Mouse (Mus musculus): ENCODE results near the gene Gm17018. TPM values are rescaled to one million over a fixed set of nuclear protein-coding genes. Genes with fewer than 3 reads are reported as not detected.

Gene Gm17018
- total and polyA plus RNA-seq, 2 experiments from 2014 or later, result 31.0 to 33.1 TPM

- TF ChIP-seq EP300 (IDR thresholded peaks at IDR 0.05; ENCODE audit: low read depth) (no peak), CTCF (IDR thresholded peaks at IDR 0.05; ENCODE audit: low read depth) (no peak)
- H3K4me1 ChIP-seq (ENCODE audit: control insufficient read depth, insufficient read depth), result peaks cover 19% of the 10 kb centered on the region
- H3K9me3 ChIP-seq (replicated peaks; ENCODE audit: control insufficient read depth, low read length), result no peaks in the 10 kb centered on the region
- 47% methylated on average over 7 of the region's 7 CpGs for WGBS
- H3K36me3 ChIP-seq (replicated peaks; ENCODE audit: control insufficient read depth, insufficient read depth, low read length), result peaks cover 1% of the 10 kb centered on the region
- DNase-seq (ENCODE audit: low spot score), result no peak
- H3K9ac ChIP-seq (replicated peaks; ENCODE audit: low read depth, low read length), result no peak overlapping the region
- no peak for ATAC-seq (ENCODE audit: insufficient read depth, low read depth)
- H3K27me3 ChIP-seq (ENCODE audit: control insufficient read depth, insufficient read depth, low read length), result no peaks in the 10 kb centered on the region
- no peak overlapping the region for H3K4me2 ChIP-seq (ENCODE audit: low read depth, low read length)
- H3K27ac ChIP-seq (ENCODE audit: low read depth), result no peak overlapping the region
- H3K4me3 ChIP-seq (ENCODE audit: low read depth, low read length), result no peak overlapping the region
Measured at GRCm38 (mm10) chr19:45533617-45534016, 26.8 kb upstream of the Gm17018 start.

GRCm38 (mm10) chr19:45535214-45535735 is 25.1 kb upstream of the Gm17018 start:
- Histone ChIP-seq H3K36me3 (replicated peaks; ENCODE audit: control insufficient read depth, insufficient read depth, low read length) (no peaks in the 10 kb centered on the region), H3K27ac (ENCODE audit: low read depth) (no peak overlapping the region), H3K4me1 (ENCODE audit: control insufficient read depth, insufficient read depth) (peaks cover 8% of the 10 kb centered on the region; the same call in 1 of the 2 replicates), H3K9ac (replicated peaks; ENCODE audit: low read depth, low read length) (no peak overlapping the region), H3K9me3 (replicated peaks; ENCODE audit: control insufficient read depth, low read length) (no peaks in the 10 kb centered on the region), H3K4me3 (ENCODE audit: low read depth, low read length) (no peak overlapping the region), H3K4me2 (ENCODE audit: low read depth, low read length) (no peak overlapping the region), H3K27me3 (ENCODE audit: control insufficient read depth, insufficient read depth, low read length) (0 out of 2 replicates have a peak, but pooled peaks cover 6% of the 10 kb centered on the region)
- WGBS, result 61% methylated on average over 8 of the region's 8 CpGs
- TF ChIP-seq EP300 (IDR thresholded peaks at IDR 0.05; ENCODE audit: low read depth) (no peak), CTCF (IDR thresholded peaks at IDR 0.05; ENCODE audit: low read depth) (no peak)
- ATAC-seq (ENCODE audit: insufficient read depth, low read depth), result no peak
- no peak for DNase-seq (ENCODE audit: low spot score)

GRCm38 (mm10) chr19:45535929-45536328 is 24.5 kb upstream of the Gm17018 start:
- H3K27me3 ChIP-seq (ENCODE audit: control insufficient read depth, insufficient read depth, low read length), result 0 out of 2 replicates have a peak, but pooled peaks cover 13% of the 10 kb centered on the region
- 42% methylated on average over 6 of the region's 6 CpGs for WGBS
- no peak overlapping the region for H3K27ac ChIP-seq (ENCODE audit: low read depth)
- H3K36me3 ChIP-seq (replicated peaks; ENCODE audit: control insufficient read depth, insufficient read depth, low read length), result no peaks in the 10 kb centered on the region
- DNase-seq (ENCODE audit: low spot score) (no peak), ATAC-seq (ENCODE audit: insufficient read depth, low read depth) (no peak)
- 0 out of 2 replicates have a peak, but pooled peaks cover 2% of the 10 kb centered on the region for H3K4me1 ChIP-seq (ENCODE audit: control insufficient read depth, insufficient read depth)
- no peak overlapping the region for H3K4me2 ChIP-seq (ENCODE audit: low read depth, low read length)
- no peak overlapping the region for H3K4me3 ChIP-seq (ENCODE audit: low read depth, low read length)
- TF ChIP-seq EP300 (IDR thresholded peaks at IDR 0.05; ENCODE audit: low read depth) (no peak), CTCF (IDR thresholded peaks at IDR 0.05; ENCODE audit: low read depth) (no peak)
- no peak overlapping the region for H3K9ac ChIP-seq (replicated peaks; ENCODE audit: low read depth, low read length)
- H3K9me3 ChIP-seq (replicated peaks; ENCODE audit: control insufficient read depth, low read length), result no peaks in the 10 kb centered on the region

- Histone ChIP-seq H3K27ac (ENCODE audit: low read depth) (no peak overlapping the region), H3K4me3 (ENCODE audit: low read depth, low read length) (no peak overlapping the region), H3K4me1 (ENCODE audit: control insufficient read depth, insufficient read depth) (peaks cover 7% of the 10 kb centered on the region; the same call in 1 of the 2 replicates), H3K9me3 (replicated peaks; ENCODE audit: control insufficient read depth, low read length) (no peaks in the 10 kb centered on the region), H3K4me2 (ENCODE audit: low read depth, low read length) (no peak overlapping the region), H3K27me3 (ENCODE audit: control insufficient read depth, insufficient read depth, low read length) (peaks cover 24% of the 10 kb centered on the region), H3K9ac (replicated peaks; ENCODE audit: low read depth, low read length) (no peak overlapping the region), H3K36me3 (replicated peaks; ENCODE audit: control insufficient read depth, insufficient read depth, low read length) (no peaks in the 10 kb centered on the region)
- WGBS, result 41% methylated on average over 1 of the region's 1 CpGs
- TF ChIP-seq CTCF (IDR thresholded peaks at IDR 0.05; ENCODE audit: low read depth) (peak; percentile 68), EP300 (IDR thresholded peaks at IDR 0.05; ENCODE audit: low read depth) (no peak)
- DNase-seq (ENCODE audit: low spot score) (no peak), ATAC-seq (ENCODE audit: insufficient read depth, low read depth) (no peak)
Measured at GRCm38 (mm10) chr19:45537505-45537904, 22.9 kb upstream of the Gm17018 start.

DNA sequence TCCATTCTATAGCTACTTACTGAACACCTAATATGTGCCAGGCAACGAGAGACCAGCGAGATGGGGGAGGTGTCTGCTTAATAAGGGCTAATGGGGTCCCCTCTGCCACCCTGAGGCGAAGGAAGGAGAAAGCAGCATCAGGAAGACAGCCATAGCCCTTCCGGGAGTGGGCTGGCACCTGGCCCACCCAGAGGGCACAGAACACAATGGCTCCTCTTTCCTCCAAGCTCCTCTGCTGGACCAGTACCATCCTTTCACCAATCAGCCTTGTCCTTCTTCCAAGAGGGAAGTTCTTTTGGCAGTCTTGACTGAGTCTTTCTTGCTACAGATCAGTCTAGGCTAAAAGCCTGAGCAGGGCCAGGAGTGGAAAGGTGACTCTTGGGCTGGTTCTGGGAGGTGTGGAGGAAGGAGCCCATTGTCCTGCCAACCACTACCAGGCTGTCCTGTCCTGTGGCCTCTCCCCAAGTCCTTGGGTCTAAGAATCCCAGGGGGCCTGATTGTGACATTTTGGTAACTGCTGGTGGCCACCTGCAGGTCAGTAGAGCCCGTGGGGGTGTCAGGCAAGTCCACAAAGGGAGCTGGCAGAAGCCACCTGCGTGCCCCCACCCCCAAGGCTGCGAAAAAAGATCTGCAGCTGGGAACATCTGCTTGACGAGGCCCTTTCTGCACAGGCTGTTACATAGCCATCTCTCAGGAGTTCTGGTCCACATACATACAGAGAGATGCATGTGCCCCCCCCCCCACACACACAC is 19.6 kb upstream of the Gm17018 start:
- Histone ChIP-seq H3K27ac (ENCODE audit: low read depth) (no peak overlapping the region), H3K4me3 (ENCODE audit: low read depth, low read length) (peak overlapping the region; percentile 47; the same call in 1 of the 2 replicates), H3K4me1 (ENCODE audit: control insufficient read depth, insufficient read depth) (peaks cover 7% of the 10 kb centered on the region; the same call in 1 of the 2 replicates), H3K4me2 (ENCODE audit: low read depth, low read length) (peak overlapping the region; percentile 68), H3K9ac (replicated peaks; ENCODE audit: low read depth, low read length) (no peak overlapping the region), H3K9me3 (replicated peaks; ENCODE audit: control insufficient read depth, low read length) (no peaks in the 10 kb centered on the region), H3K36me3 (replicated peaks; ENCODE audit: control insufficient read depth, insufficient read depth, low read length) (no peaks in the 10 kb centered on the region), H3K27me3 (ENCODE audit: control insufficient read depth, insufficient read depth, low read length) (peaks cover 44% of the 10 kb centered on the region)
- DNase-seq (ENCODE audit: low spot score) (no peak), ATAC-seq (ENCODE audit: insufficient read depth, low read depth) (no peak)
- TF ChIP-seq CTCF (IDR thresholded peaks at IDR 0.05; ENCODE audit: low read depth) (no peak), EP300 (IDR thresholded peaks at IDR 0.05; ENCODE audit: low read depth) (no peak)
- 41% methylated on average over 8 of the region's 8 CpGs for WGBS
